Mouse (Mus musculus) ovary, postnatal 14 days (tissue): ENCODE measurements around the gene Atp2a2.

Experiments used
- DNase-seq: peaks from one replicate; pipeline ENCODE4 v3.0.0; 2022; ENCODE audit warnings: low spot score

Atp2a2 gene

DNA sequence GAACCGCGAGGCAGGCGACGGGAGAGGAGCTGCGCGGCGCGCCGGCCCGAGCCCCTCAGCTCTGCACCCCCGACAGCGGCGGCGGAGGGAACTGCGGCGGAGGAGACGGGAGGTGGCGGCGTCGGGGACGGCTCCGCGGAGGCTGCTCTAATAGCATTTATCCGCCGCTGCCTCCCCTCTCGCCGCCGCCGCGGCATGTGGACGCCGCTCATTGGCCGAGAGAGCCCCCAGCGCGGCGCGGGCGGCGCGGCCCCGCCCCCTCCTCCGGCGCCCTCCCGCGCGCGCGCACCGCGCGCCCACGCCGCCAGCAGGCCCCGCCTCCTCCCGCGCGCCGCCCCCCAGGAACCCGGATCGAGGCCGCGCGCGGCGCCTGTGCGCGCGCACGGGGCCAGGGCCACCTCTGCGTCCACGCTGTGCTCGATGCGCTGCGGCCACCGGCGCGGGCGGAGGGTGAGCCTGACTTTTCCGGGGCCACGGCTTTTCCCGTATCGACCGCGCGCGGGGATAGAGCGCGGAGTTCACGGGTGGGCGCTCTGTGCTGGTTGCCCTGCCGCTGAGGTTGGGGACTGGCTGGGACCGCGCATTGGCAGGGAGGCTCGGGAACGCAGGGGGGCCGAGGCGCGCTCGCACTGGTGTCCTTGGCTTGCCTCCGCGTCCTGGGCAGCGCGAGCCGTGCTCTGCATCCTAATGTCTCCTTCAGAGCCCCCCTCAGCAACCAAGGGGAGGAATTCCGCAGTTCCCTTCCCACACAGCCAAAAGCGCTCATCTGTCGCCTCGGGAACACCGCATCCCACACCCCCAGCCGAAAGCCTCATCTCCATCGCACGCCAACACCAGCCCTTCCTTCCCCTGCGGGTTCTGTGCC lies at the start of gene Atp2a2:
Gene Atp2a2, minus strand, starts transcription at position 149 of the 865 bp plus-strand sequence.
- DNase-seq: peak; percentile 88

DNA sequence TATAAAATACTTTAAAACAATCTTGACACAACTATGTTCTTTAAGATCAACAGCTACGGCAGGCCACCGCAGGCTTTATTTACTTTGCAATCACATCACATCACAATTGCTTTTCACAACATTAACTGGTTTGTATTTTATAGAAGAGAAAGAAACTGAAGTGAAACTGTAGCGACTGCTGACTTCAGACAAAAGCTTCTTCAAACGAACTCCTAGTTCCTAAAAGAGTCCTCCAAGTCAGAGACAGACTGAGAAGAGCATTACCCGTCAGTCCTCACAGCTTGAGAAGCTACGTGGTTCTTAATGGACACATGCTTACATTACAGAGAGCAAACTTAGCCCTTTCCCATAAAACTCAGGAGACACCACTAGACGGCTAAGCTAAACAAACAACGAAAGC lies 48.4 kb upstream of the Atp2a2 start:
- no peak for DNase-seq

- no peak for DNase-seq
Measured at GRCm38 (mm10) chr5:122548671-122549070, 46.6 kb upstream of the Atp2a2 start.

GRCm38 (mm10) chr5:122547810-122548209 lies 45.8 kb upstream of the Atp2a2 start:
- no peak for DNase-seq

GRCm38 (mm10) chr5:122547251-122547714 lies 45.3 kb upstream of the Atp2a2 start:
- DNase-seq: no peak

GRCm38 (mm10) chr5:122543392-122543791 lies 41.4 kb upstream of the Atp2a2 start:
- DNase-seq: no peak

DNA sequence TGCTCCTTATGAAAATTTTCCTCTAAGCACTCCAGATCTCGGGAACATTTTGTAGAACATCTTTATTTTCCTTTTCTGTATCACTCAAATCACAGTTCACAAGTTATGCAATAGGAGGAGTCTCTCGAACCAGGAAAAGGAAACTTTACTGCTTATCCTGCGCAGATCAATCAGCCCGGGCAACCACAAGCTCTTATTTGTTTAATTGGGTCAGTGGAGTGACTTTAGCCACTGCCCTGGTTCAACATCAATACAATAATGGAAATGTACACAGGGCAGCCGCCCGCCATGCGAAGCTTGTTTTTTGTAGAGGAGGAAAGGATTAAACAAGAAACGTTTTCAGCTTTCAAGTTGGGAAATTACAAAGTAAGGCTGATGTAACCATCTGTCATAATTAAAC lies 39.8 kb upstream of the Atp2a2 start:
- no peak for DNase-seq

DNA sequence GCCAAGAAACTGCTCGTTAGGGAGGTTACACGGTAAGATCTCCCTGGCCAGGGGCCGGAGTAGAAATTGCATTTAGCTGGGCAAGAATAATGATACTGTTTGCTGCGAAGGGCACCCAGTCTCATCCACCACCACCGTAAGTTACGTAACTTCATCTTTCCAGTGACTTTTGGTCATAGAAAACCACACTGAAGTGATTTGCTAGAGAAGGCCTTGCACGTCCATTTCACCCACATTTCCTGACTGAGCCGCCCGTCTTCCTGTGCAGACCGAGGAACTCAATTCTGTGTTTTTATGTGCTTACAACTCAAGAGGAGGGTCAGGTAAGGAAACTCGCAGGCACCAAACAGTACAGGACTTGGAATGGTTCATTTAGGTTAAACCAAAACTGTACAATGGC lies 36.1 kb upstream of the Atp2a2 start:
- no peak for DNase-seq

DNA sequence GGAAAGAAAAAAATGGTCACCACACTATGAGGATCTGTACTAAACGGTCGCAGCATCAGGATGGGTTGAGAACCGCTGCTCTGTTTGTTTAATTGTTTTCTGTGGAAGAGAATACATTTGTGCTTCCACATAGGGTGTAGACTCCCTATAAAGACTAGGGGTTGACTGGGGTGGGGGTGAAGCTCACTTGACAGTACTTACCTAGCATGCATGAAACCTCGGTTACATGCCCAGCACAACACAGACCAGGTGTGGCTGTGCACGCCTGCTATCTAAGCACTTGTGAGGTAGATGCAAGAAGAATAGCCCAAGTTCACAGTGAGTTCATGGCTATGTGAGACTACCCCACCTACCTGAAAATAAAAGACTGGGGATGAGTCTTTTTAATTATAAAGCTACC lies 35.6 kb upstream of the Atp2a2 start:
- no peak for DNase-seq

- no peak for DNase-seq
Measured at GRCm38 (mm10) chr5:122533884-122534283, 31.9 kb upstream of the Atp2a2 start.

DNA sequence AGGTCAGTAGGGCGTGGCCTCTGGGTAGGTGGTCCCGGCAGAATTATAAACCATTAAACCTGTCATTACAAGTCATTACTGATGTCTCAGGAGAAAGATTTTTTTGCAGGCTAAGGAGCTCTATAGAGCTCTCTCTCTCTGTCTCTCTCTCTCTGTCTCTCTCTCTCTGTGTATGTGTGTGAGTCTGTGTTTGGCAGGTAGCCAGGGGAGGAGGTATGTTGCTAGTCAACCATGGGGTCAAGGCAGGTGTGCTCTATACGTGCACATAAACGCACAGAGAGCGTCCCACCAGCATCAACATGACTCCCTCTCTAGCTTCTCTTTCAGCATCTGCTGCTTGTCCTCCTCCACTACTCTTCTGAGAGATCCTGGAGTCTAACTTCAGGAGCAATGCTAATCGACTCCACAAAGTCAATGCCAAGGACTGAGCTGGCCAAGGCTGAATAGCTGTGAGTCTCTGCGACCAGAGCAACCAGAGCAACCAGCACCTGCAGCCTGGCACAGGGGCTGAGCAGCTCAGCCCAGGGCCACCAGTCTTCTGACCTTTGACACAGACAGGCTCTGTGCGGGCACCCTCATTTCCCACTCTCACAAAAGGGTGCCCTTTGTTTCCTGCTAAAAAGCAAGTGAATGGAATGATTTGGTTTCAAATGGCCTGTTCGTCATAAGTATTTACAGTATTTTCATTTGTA lies 28.0 kb upstream of the Atp2a2 start:
- DNase-seq: no peak

DNA sequence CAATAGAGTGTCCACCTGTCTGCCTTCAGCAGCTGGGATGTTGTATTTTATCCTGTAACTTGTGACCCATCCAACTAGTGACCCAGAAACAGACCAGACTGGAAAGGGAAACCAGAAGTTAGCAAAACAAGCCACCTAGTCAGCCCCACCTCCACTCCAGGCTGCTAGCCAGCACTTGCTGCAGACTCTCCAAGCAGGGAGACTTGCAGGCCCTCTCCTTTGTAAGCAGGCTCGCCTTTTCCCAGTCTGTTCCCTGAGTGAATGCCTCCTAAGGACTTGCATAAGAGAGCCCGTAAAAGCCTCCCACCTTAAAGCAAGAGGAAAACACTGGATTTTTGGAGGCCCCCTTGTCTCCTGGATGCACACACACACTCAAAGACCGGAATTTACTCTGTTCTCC lies 27.3 kb upstream of the Atp2a2 start:
- no peak for DNase-seq

DNA sequence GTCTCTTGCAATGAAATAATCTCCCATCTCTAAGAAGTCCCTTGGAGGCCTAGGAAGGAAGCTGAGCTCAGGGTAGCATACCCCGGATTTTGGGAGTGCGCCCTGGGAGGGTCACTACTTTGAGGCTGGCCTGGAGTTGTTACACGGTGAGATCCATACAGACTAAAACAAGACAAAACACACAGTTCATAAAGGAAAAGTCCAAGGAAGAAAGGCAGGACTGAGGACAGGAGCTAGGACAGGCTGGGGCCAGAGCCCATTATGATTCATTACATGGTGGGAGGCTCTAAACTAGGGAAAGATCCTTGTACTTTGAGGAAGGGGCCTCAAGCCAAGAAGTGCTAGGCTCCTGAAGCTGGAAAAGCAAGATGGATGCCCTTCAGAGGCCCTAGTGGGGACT lies 26.6 kb upstream of the Atp2a2 start:
- no peak for DNase-seq

- no peak for DNase-seq
Measured at GRCm38 (mm10) chr5:122527761-122528160, 25.7 kb upstream of the Atp2a2 start.

- DNase-seq: no peak
Measured at GRCm38 (mm10) chr5:122526878-122527730, 25.1 kb upstream of the Atp2a2 start.

- DNase-seq: no peak
Measured at GRCm38 (mm10) chr5:122526405-122526804, 24.4 kb upstream of the Atp2a2 start.

GRCm38 (mm10) chr5:122525238-122525931 lies 23.4 kb upstream of the Atp2a2 start:
- no peak for DNase-seq

- DNase-seq: no peak
Measured at GRCm38 (mm10) chr5:122524854-122525237, 22.8 kb upstream of the Atp2a2 start.

DNA sequence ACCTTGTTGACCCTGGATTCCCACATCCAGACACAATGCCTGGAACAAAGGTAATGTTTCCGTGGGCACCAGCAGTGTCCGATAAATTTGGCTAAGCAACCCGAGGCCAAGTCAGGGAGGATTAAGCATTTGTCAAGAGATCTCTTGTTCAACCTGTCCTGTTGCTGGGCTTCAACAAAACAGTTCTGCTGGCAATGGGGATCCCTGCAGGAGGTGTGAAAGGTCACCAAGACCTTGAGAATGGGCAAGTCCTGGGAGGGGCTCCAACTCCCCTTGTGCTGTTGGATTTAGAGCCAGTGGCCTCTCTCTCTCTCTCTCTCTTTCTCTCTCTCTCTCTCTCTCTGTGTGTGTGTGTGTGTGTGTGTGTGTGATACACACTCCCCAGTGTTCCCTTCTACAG lies 22.2 kb upstream of the Atp2a2 start:
- no peak for DNase-seq

GRCm38 (mm10) chr5:122521130-122521473 lies 19.1 kb upstream of the Atp2a2 start:
- DNase-seq: no peak

DNA sequence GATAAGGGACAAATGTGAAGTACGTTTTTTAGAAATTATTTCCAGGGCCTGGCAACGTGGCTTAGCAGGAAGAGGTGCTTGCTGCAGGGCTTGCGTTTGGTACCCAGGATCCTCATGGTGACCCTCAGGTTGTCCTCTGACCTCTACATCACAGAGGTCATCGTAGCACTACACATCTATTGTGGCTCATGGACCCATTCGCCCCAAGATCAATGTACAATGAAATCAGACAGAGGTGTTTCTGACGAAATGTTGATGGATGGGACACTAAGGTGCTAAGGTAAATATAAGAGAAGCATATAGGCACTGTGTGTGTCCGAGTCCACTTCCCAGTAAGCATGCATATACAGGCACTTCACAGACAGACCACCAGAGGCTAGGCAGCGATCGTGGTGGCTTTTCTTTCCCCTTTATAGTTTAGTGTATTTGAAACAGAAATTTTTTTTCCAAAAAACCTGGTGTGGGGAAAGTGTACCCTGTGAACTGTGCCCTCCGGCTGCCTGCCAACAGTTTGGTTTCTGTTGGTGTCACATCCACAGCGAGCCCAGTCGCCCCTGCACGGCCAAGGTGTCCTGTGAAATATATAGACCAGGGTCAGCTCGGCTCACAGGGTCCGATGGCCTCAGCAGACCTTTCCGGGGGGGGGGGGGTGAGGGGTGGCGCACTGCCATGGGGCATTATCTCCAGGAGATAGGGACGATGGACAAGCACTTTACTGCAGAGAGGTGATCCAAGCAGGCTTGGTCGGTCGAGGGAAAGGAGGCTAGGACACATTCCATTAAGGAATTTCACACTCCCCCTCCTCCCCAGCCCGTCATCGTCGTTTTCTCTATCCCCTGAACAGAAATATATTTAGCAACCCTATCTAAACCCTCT lies 18.5 kb upstream of the Atp2a2 start:
- no peak for DNase-seq
